Mouse (Mus musculus) MEL (cell line): ENCODE measurements around the gene Perp.

Experiments used
- CTCF ChIP-seq, 3 experiments: IDR thresholded peaks in 2 of 3; conservative IDR thresholded peaks in 1 of 3; 2 replicates each; pipeline ENCODE4 v1.5.1; 2011 to 2012; ENCODE audit warnings: low read length in 3 of 3, low read depth in 2 of 3, mild to moderate bottlenecking in 2 of 3, improper control_type of control experiment in 1 of 3, inconsistent platforms in 1 of 3, mixed read lengths in 1 of 3, moderate library complexity in 1 of 3; ENCODE audit not compliant: control insufficient read depth in 1 of 3, insufficient read depth in 1 of 3, poor library complexity in 1 of 3, severe bottlenecking in 1 of 3
- HCFC1 ChIP-seq: IDR thresholded peaks from 2 replicates; pipeline ENCODE4 v1.6.1; 2012; ENCODE audit warnings: low read depth, mild to moderate bottlenecking, inconsistent platforms, low read length, improper control_type of control experiment, moderate library complexity
- MAFK ChIP-seq: IDR thresholded peaks from 2 replicates; pipeline ENCODE4 v1.6.1; 2011; ENCODE audit warnings: low read depth, mild to moderate bottlenecking, low read length, improper control_type of control experiment, borderline replicate concordance
- POLR2A ChIP-seq, 2 experiments: IDR thresholded peaks; 2 replicates each; pipeline ENCODE4 v1.6.1; 2011 to 2012; ENCODE audit warnings: low read length in 2 of 2, mild to moderate bottlenecking in 2 of 2, control low read depth in 1 of 2, improper control_type of control experiment in 1 of 2, low read depth in 1 of 2, moderate library complexity in 1 of 2; ENCODE audit not compliant: control insufficient read depth in 1 of 2, insufficient read depth in 1 of 2, poor library complexity in 1 of 2
- RAD21 ChIP-seq: IDR thresholded peaks from 2 replicates; pipeline ENCODE4 v1.6.1; 2011; ENCODE audit warnings: mild to moderate bottlenecking, low read depth, low read length, improper control_type of control experiment
- ZC3H11A ChIP-seq: IDR thresholded peaks from 2 replicates; pipeline ENCODE4 v1.6.1; 2012; ENCODE audit warnings: low read depth, mild to moderate bottlenecking, inconsistent platforms, low read length, improper control_type of control experiment
- ZMIZ1 ChIP-seq: IDR thresholded peaks from 2 replicates; pipeline ENCODE4 v1.6.1; 2012; ENCODE audit warnings: low read depth, mild to moderate bottlenecking, inconsistent platforms, low read length, improper control_type of control experiment, moderate library complexity

DNA sequence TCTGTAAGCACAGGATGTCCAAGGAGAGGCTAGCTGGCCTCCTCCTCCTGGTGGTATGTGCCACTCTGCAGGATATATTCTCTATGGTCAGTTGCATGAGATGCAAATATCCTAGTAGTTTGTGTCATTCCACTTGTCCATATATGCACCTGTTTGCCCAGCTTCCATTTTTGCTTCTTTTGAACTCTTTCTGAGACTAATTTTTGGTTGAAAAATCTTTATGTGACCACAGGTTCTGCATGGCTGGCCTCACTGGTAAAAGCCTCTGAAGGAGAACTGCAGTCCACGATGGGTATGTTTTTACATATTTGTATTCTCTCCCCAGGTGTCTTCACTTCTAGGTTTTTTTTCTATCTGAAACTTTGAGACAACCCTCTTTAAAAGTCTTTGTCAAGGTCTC is 37.4 kb downstream of the Perp start:
- TF ChIP-seq CTCF (IDR thresholded peaks at IDR 0.05 in 2 of 3, conservative IDR thresholded peaks at IDR 0.05 in 1 of 3; ENCODE audit: control insufficient read depth in 1 of 3, insufficient read depth in 1 of 3, low read depth in 2 of 3, low read length in 3 of 3, poor library complexity in 1 of 3, severe bottlenecking in 1 of 3) (no peak), RAD21 (no peak), HCFC1 (no peak), ZMIZ1 (no peak), MAFK (no peak), POLR2A (IDR thresholded peaks at IDR 0.05; ENCODE audit: control insufficient read depth in 1 of 2, insufficient read depth in 1 of 2, low read depth in 1 of 2, low read length in 2 of 2, poor library complexity in 1 of 2) (no peak), ZC3H11A (no peak)
